Mouse (Mus musculus) bone marrow macrophage, adult 2 months (primary cell): ENCODE data around the gene Esr1.

Experiments used
- CTCF ChIP-seq: IDR thresholded peaks from 2 replicates; pipeline ENCODE4 v1.5.1; 2012; ENCODE audit warnings: low read depth, mild to moderate bottlenecking, low read length, moderate library complexity
- POLR2A ChIP-seq: IDR thresholded peaks from 2 replicates; pipeline ENCODE4 v1.6.1; 2012; ENCODE audit warnings: mild to moderate bottlenecking, low read depth, low read length, borderline replicate concordance

DNA sequence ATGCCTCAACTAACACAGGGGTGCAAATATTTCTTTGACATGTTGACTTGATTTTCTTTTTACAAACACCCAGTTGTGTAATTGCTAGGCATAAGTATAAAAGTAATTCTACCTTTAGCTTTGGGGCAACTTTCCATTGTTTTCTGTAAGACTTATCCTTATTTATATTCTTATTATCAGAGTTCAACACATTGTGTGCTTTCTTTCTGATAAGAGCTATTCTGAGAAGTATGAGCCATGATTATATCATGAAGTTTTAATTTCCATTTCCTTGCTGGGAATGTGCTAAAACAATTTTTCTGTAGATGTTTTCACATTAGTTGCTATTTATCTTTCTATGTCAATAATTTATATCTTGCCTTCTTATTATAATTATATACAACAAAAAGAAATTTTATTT lies 17.9 kb downstream of the Esr1 start:
- TF ChIP-seq CTCF (no peak), POLR2A (no peak)
